Mouse (Mus musculus): ENCODE measurements around the gene C530008M17Rik.

GRCm38 (mm10) chr5:76680959-76681358 is 24.6 kb downstream of the C530008M17Rik start:
- TF ChIP-seq ZNF384 (IDR thresholded peaks at IDR 0.05; ENCODE audit: low read depth, low read length), result no peak
- no peak for TF ChIP-seq MAX (IDR thresholded peaks at IDR 0.05; ENCODE audit: low read length)
- no peak for TF ChIP-seq MXI1 (IDR thresholded peaks at IDR 0.05; ENCODE audit: low read depth, low read length)
- TF ChIP-seq CTCF (IDR thresholded peaks at IDR 0.05 in 2 of 3, conservative IDR thresholded peaks at IDR 0.05 in 1 of 3; ENCODE audit: control insufficient read depth in 1 of 3, insufficient read depth in 1 of 3, low read depth in 2 of 3, low read length in 3 of 3, poor library complexity in 1 of 3, severe bottlenecking in 1 of 3), result no peak
- TF ChIP-seq POLR2AphosphoS5 (IDR thresholded peaks at IDR 0.05; ENCODE audit: borderline replicate concordance, low read depth, low read length), result no peak
- no peak for TF ChIP-seq RAD21 (IDR thresholded peaks at IDR 0.05; ENCODE audit: low read depth, low read length)
- TF ChIP-seq ELF1 (IDR thresholded peaks at IDR 0.05; ENCODE audit: low read depth, low read length), result no peak
- no peak for TF ChIP-seq E2F4 (IDR thresholded peaks at IDR 0.05; ENCODE audit: borderline replicate concordance, low read depth, low read length)
- TF ChIP-seq JUND (IDR thresholded peaks at IDR 0.05; ENCODE audit: low read depth, low read length), result no peak
- no peak for TF ChIP-seq USF2 (IDR thresholded peaks at IDR 0.05; ENCODE audit: borderline replicate concordance in 1 of 2, insufficient read depth in 1 of 2, low read depth in 1 of 2, low read length in 2 of 2)
- no peak for TF ChIP-seq BHLHE40 (IDR thresholded peaks at IDR 0.05; ENCODE audit: borderline replicate concordance, low read depth, low read length)
- TF ChIP-seq USF1 (IDR thresholded peaks at IDR 0.05; ENCODE audit: low read depth, low read length), result no peak
